Mouse (Mus musculus) forebrain, embryonic 10.5 days (tissue): ENCODE measurements at regions not wholly inside any gene's neighbourhood (a gene's known extent, or its start where the extent isn't known, plus 50 kb on each side); places are given as distances from the start of the nearest gene placed in this dataset.

ENCODE experiments used
- DNase-seq: peaks from one replicate; pipeline ENCODE4 v3.0.0-alpha.2; 2017; ENCODE audit warnings: low spot score; ENCODE audit errors: extremely low spot score
- H3K27ac ChIP-seq: fragments of 300-500 bp; sonication (generic); 2 replicates; pipeline ENCODE4 v1.5.1; 2016; ENCODE audit warnings: mild to moderate bottlenecking
- H3K27me3 ChIP-seq: fragments of 300-500 bp; sonication (generic); 2 replicates; pipeline ENCODE4 v1.6.1; 2016; ENCODE audit warnings: mild to moderate bottlenecking; ENCODE audit not compliant: poor library complexity, severe bottlenecking
- H3K36me3 ChIP-seq: fragments of 300-500 bp; sonication (generic); replicated peaks from 2 replicates; pipeline ENCODE4 v1.6.1; 2016; ENCODE audit warnings: mild to moderate bottlenecking, moderate library complexity
- H3K4me1 ChIP-seq: fragments of 300-500 bp; sonication (generic); 2 replicates; pipeline ENCODE4 v1.6.1; 2016
- H3K4me3 ChIP-seq: fragments of 300-500 bp; sonication (generic); 2 replicates; pipeline ENCODE4 v1.5.1; 2016; ENCODE audit warnings: mild to moderate bottlenecking, moderate library complexity
- H3K9me3 ChIP-seq: fragments of 300-500 bp; sonication (generic); 2 replicates; pipeline ENCODE4 v1.6.1; 2016; ENCODE audit warnings: mild to moderate bottlenecking, moderate library complexity
- WGBS: fragments of 180-500 bp; shearing (Covaris S2); methylation state at CpG from one replicate; pipeline ENCODE4 v1.1.7; 2016; 5-methylcytosine and 5-hydroxymethylcytosine counted together

DNA sequence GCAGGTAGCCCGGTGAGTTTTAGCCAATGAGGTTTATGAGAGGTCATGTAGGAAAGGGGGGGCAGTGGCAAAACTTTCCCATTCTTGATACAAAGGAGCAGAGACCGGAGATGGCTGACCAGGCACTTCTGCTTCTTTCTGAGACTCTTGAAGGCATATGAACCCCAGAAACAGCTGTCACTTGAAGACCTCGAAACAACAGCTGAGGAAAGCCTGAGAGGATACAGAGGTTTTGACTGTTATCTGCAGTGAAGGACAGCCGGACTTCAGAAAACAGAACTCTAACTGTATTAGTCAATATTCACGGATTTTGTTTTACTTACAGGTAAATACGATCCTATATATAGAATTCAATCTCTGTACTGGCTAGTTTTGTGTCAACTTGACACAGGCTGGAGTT is 50.0 kb upstream of the Tiparp start:
- H3K27me3 ChIP-seq: no peaks in the 10 kb centered on the region

DNA sequence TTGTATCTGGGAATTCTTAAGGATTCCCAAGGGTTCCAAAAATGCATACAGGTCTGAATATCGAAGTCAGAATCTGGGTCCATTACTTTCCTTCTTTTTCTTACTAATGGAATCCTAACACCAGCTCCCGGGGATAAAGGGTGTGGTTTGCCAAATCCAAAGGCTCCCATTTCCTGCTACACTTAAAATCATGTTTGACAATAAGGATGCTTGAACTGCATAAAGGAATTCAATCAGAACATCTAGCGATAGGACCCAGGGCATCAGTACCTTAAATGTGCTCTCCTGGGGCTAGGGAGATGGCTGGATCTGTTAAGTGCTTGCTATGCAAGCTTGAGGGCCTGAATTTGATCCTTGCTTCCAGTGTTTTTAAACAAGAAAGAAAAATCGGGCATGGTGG is 51.1 kb upstream of the Tiparp start:
- DNase-seq: no peak
- no peak overlapping the region for H3K27ac ChIP-seq
- 78% methylated on average over 4 of the region's 4 CpGs for WGBS

More for the DNA sequence above, 50.0 kb upstream of the Tiparp start:
- H3K9me3 ChIP-seq: no peaks in the 10 kb centered on the region
- 91% methylated on average over 6 of the region's 6 CpGs for WGBS
- no peaks in the 10 kb centered on the region for H3K4me1 ChIP-seq
- no peak overlapping the region for H3K4me3 ChIP-seq
- no peak overlapping the region for H3K27ac ChIP-seq
- no peaks in the 10 kb centered on the region for H3K36me3 ChIP-seq
- DNase-seq: no peak

DNA sequence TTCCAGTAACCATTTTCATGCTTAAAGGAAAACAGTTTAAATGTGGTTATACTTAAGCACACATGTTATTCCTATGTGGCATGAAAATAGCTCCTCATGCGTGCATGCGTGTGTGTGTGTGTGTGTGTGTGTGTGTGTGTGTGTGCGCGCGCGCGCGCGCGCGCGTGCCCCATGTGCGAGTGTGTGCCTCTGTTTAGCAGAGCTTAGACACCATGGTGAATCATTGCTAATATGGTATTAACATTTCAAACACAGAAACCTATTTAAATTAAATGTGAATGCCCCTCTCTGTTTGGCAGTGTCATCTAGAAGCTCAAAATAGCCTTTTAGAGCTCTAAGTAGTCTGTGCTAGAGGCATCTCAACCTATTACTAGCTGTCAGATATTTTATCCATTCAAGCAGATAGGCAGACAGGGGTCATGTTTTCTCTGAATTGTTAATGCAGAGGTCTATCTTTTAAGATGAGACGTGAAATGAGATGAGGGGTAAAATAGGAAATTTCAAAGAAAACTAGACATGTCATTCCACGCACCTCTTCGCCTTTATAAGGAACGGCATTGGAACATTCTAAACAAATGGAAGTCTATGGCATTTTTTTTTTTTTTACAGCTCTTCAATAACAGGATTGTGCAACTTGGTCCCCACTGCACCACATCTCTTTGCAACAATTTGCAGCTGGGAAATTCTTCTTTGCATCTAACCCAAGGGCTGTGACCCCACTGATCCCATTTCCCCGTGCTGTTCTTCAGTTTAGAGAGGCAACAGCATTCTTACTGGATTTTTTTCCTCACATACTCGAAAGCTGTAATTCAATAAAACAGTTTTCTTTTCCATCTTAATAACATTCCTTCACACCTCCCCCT is 51.9 kb upstream of the Tiparp start:
- H3K4me1 ChIP-seq: no peaks in the 10 kb centered on the region
- no peaks in the 10 kb centered on the region for H3K9me3 ChIP-seq
- no peak overlapping the region for H3K4me3 ChIP-seq
- H3K36me3 ChIP-seq: no peaks in the 10 kb centered on the region
- H3K27ac ChIP-seq: no peak overlapping the region
- 89% methylated on average over 19 of the region's 19 CpGs for WGBS
- no peaks in the 10 kb centered on the region for H3K27me3 ChIP-seq
- no peak for DNase-seq

More for the DNA sequence above, 51.1 kb upstream of the Tiparp start:
- H3K4me1 ChIP-seq: no peaks in the 10 kb centered on the region
- no peaks in the 10 kb centered on the region for H3K36me3 ChIP-seq
- no peaks in the 10 kb centered on the region for H3K27me3 ChIP-seq
- no peak overlapping the region for H3K4me3 ChIP-seq
- H3K9me3 ChIP-seq: no peaks in the 10 kb centered on the region

DNA sequence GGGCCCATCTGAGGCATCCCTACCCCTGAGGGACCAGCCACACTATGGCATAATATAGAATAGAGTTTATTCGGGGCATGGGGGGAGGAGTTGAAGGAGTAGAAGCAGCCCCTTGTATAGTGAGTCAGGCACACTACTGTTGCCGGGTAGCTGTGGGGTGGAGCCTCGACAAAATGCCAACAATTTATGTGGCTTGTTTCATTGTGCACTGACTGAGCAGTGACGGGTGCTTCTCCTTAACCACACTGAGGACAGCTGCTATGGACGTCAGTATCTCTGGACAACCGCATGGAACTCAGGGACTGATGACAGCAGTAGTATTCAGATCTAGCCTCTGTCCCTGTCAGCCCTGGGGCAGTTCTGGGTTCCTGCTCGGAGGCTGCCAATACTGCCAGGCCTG is 53.6 kb upstream of the Tiparp start:
- Histone ChIP-seq H3K27ac (no peak overlapping the region), H3K4me3 (no peak overlapping the region), H3K9me3 (no peaks in the 10 kb centered on the region), H3K36me3 (no peaks in the 10 kb centered on the region), H3K4me1 (peaks cover 6% of the 10 kb centered on the region; the same call in 1 of the 2 replicates), H3K27me3 (no peaks in the 10 kb centered on the region)
- no peak for DNase-seq
- WGBS: 78% methylated on average over 7 of the region's 7 CpGs

DNA sequence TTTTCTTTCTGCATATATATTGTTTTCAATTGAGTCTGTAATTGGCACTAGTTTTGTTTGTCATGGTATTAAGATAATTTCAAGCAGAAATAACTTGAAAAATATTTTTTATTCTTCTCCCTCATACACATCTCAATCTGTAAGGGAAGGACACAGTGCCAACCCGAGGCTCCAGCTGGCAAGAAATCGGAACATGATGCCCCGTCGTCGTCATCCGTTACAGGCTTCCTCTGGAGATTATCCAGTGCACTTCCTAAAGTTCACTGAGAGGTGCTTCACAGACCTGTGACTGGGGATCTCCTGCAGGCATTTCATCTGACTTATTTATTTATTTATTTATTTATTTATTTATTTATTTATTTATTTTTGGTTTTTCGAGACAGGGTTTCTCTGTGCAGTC is 56.4 kb upstream of the Tiparp start:
- no peaks in the 10 kb centered on the region for H3K27me3 ChIP-seq
- H3K36me3 ChIP-seq: no peaks in the 10 kb centered on the region
- WGBS: 95% methylated on average over 7 of the region's 7 CpGs
- H3K9me3 ChIP-seq: no peaks in the 10 kb centered on the region
- DNase-seq: no peak
- H3K4me3 ChIP-seq: no peak overlapping the region
- H3K4me1 ChIP-seq: peaks cover 11% of the 10 kb centered on the region; the same call in 1 of the 2 replicates
- H3K27ac ChIP-seq: no peak overlapping the region

DNA sequence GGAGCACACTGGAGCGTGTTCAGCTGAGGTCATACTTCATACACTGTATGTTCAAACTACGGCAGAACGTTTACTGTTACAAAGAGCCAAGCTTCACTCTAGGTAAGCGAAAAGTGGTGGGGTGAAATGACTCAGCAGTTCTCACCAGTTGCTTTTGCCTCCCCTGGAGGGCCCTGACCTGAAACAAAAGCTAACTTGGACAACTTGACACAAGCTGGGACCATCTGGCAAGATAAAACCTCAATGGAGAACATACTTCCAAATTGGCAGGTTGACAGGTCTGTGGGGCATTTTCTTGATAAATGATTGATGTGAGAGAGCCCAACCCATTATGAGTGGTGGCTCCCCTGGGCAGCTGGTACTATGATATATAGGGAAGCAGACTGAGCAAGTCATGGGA is 59.0 kb upstream of the Tiparp start:
- no peaks in the 10 kb centered on the region for H3K27me3 ChIP-seq
- H3K36me3 ChIP-seq: no peaks in the 10 kb centered on the region
- WGBS: 94% methylated on average over 4 of the region's 4 CpGs
- peaks cover 13% of the 10 kb centered on the region; the same call in 1 of the 2 replicates for H3K4me1 ChIP-seq
- H3K9me3 ChIP-seq: no peaks in the 10 kb centered on the region
- H3K27ac ChIP-seq: no peak overlapping the region
- DNase-seq: no peak
- H3K4me3 ChIP-seq: no peak overlapping the region

DNA sequence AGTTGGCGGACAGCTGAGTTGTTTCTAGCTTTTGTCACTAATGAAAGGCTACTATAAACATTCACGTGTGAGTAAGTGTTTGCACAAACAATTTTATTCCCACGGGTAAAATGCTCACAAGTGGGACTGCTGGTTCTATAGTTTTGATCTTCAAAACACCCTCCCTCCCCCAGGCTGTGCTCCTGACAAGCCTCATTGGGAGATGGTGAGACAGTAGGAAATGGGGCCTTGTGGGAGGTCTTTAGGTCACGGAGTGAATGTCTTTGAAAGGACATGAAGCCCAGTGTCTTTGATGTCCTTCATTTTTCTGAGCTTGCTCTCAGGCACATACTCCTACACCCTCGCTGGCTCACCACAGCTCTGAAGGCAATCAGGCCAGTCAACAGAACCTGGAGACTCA is 63.4 kb upstream of the Tiparp start:
- H3K4me1 ChIP-seq: peaks cover 13% of the 10 kb centered on the region
- DNase-seq: no peak
- WGBS: 75% methylated on average over 5 of the region's 5 CpGs

DNA sequence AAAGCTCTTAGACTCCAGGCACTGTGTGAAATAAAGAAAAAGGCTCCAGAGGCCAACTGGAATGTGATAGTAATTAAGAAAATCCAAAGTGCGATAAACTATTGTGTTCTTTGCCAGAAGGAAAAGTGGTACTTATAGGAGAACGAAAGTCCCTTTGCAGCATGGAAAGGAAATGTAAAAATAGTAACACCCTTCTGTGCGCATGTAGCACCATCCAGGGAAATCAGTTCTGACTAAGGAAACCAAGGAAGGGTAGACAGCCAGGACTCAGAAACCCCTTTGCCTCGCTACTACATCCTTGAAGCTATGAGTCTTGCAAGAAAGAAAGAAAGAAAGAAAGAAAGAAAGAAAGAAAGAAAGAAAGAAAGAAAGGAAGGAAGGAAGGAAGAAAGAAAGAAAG is 67.3 kb upstream of the Tiparp start:
- no peak overlapping the region for H3K4me3 ChIP-seq
- no peaks in the 10 kb centered on the region for H3K36me3 ChIP-seq
- no peaks in the 10 kb centered on the region for H3K27me3 ChIP-seq
- H3K4me1 ChIP-seq: peaks cover 13% of the 10 kb centered on the region
- H3K27ac ChIP-seq: no peak overlapping the region
- no peaks in the 10 kb centered on the region for H3K9me3 ChIP-seq
- no peak for DNase-seq
- WGBS: 82% methylated on average over 4 of the region's 4 CpGs

More for the DNA sequence above, 63.4 kb upstream of the Tiparp start:
- H3K36me3 ChIP-seq: no peaks in the 10 kb centered on the region
- H3K4me3 ChIP-seq: no peak overlapping the region
- no peaks in the 10 kb centered on the region for H3K9me3 ChIP-seq
- no peaks in the 10 kb centered on the region for H3K27me3 ChIP-seq
- H3K27ac ChIP-seq: no peak overlapping the region

DNA sequence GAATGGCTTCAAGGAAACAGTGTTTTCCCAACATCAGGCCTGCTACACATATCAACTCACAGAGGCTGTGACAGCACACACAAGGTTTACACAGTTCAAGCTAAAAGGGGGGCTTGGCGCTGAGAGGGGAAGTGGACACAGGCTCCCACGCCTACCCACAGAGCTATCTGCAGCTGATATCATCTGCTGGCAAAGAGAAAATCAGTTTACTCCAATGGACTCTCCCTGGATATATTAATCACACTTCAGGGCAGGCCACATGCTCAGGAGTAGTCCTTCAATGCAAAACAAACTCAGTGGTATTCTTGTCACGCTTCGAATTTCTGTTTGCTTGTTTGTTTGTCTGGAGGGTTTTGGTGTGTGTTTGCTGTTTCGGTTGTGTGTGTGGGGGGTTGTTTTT is 67.3 kb upstream of the Ssr3 start:
- WGBS: 88% methylated on average over 5 of the region's 5 CpGs
- no peak overlapping the region for H3K4me3 ChIP-seq
- peaks cover 22% of the 10 kb centered on the region for H3K4me1 ChIP-seq
- no peak for DNase-seq
- no peaks in the 10 kb centered on the region for H3K9me3 ChIP-seq
- H3K36me3 ChIP-seq: no peaks in the 10 kb centered on the region
- H3K27me3 ChIP-seq: no peaks in the 10 kb centered on the region
- no peak overlapping the region for H3K27ac ChIP-seq

DNA sequence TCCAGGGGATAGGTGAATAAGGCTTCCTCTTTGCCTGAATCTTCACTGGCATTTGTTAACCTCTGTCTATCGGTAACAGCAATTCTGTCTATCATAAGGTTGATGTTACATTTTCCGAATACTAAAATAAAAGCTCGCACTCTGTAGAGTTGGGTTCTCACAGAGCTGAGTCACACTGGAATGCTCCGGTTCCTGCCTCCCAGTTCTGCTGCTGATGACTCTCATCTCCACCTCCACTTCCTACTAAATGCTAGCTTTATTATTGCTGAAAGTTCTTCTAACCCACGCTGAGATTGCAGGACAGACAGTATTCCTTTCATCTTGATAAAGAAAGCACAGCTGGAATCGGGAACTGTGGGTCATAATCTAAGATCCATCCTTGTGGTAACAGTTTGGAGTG is 65.5 kb upstream of the Ssr3 start:
- Histone ChIP-seq H3K27ac (no peak overlapping the region), H3K9me3 (no peaks in the 10 kb centered on the region), H3K4me1 (peaks cover 22% of the 10 kb centered on the region), H3K27me3 (no peaks in the 10 kb centered on the region), H3K4me3 (no peak overlapping the region), H3K36me3 (no peaks in the 10 kb centered on the region)
- no peak for DNase-seq
- 84% methylated on average over 6 of the region's 6 CpGs for WGBS

DNA sequence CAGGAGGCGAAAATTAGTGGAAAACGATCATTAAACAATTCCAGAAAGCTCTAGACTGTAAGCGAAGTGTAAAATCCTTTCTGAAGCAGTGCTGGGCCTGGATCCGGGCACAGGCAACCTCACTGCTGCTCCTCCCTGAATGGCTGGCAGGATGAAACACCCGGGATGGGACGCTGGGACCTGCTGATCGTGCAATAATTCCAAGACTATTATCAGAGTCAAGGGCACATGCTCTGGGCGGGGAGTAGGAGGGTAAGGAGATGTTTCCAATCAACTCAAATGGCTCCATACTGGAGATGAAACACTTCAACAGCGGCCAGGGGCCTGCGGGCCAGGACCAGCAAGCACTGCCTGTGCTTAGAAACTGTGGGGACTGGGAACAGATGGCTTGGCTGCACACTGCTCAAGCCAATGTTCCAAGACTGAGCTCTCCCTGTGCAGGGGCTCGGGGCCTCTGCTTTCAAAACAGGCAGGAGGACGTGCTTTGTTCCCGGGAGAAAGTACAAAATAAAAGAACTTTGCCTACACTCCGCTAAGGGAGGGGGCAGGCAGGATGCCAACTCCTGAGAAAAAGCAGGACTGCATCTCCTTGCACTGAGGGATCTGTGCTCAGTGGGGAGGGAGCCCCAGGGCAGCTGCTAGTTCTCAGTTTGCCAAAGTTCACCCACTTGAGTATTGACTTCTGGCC is 63.3 kb upstream of the Ssr3 start:
- Histone ChIP-seq H3K27ac (peak overlapping the region; percentile 86), H3K36me3 (no peaks in the 10 kb centered on the region), H3K4me1 (peaks cover 22% of the 10 kb centered on the region), H3K27me3 (no peaks in the 10 kb centered on the region), H3K4me3 (no peak overlapping the region), H3K9me3 (no peaks in the 10 kb centered on the region)
- DNase-seq: peak; percentile 54
- 35% methylated on average over 14 of the region's 14 CpGs for WGBS

DNA sequence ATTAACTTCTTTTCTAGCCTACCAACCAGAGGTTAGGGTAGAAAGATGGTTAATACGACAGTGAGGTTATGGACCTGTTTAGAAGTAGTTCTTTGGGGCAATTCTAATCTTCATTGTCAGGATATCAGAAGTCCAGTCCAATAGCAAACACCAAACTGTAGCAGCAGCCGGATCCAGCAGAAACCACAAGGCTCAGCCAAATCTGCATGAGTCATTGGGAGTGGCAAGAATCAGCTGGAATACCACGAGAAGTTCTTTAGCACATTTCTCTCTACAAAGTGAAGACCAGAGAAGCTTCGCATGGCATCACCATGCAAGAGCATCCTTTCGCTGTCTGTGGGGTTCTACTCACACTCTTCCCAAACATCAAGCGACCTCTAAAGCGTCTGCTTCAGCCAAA is 61.9 kb upstream of the Ssr3 start:
- no peak for DNase-seq
- Histone ChIP-seq H3K36me3 (no peaks in the 10 kb centered on the region), H3K9me3 (no peaks in the 10 kb centered on the region), H3K27me3 (no peaks in the 10 kb centered on the region), H3K4me3 (no peak overlapping the region), H3K27ac (no peak overlapping the region), H3K4me1 (peaks cover 18% of the 10 kb centered on the region)
- WGBS: 95% methylated on average over 7 of the region's 7 CpGs

DNA sequence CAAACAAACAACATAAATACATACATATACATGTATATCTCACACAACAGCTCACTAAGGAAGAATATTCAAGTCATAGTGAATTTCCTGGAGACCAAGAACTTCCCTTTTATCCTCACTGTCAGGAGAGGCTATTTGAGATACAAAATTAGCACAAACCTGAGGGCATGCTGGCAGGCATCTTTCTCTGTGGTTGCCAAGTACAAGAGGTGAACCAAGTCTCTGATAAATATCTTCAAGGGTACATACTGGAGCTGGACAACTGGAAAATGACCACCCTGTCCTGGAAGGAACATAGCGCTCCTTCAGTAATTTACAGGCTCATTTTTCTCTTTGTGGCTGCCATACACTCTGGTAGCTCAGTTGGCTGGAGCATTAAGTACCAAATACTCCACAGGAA is 56.8 kb upstream of the Ssr3 start:
- Histone ChIP-seq H3K9me3 (no peaks in the 10 kb centered on the region), H3K4me3 (no peak overlapping the region), H3K27me3 (no peaks in the 10 kb centered on the region), H3K36me3 (no peaks in the 10 kb centered on the region), H3K27ac (no peak overlapping the region), H3K4me1 (no peaks in the 10 kb centered on the region)
- 92% methylated on average over 1 of the region's 1 CpGs for WGBS
- no peak for DNase-seq
